Mouse (Mus musculus) ES-Bruce4 (cell line): ENCODE data around the gene Xndc1.

Experiments
- CTCF ChIP-seq: IDR thresholded peaks from one replicate; pipeline ENCODE4 v1.8.1; 2011; ENCODE audit warnings: low read depth, low read length
- POLR2A ChIP-seq: IDR thresholded peaks from one replicate; pipeline ENCODE4 v1.8.1; 2011; ENCODE audit warnings: low read length; ENCODE audit not compliant: insufficient read depth

DNA sequence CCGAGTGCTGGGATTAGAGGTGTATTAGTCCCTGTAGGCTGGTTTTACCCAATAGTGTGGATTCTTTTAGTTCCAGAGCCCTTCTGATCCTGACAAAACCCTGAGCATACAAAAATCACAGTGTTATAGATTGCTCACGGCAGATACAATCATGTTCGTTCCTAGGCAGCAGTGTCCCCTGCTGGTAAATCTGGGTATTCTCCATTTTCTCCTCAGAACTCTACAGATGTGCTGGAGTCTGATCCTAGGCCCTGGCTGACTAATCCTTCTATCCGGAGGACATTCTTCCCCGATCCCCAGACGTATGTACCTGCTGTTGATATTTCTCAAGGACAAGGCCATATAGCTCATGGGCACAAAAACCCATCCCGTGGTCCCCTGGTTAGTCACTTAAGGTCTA is 13.2 kb downstream of the Xndc1 start:
- TF ChIP-seq POLR2A, result no peak
- TF ChIP-seq CTCF, result no peak
